Mouse (Mus musculus) megakaryocyte, embryonic 14.5 days (primary cell): ENCODE measurements around the gene Slc7a4.

Experiments
- FLI1 ChIP-seq: IDR thresholded peaks from 2 replicates; pipeline ENCODE4 v1.6.1; 2012; ENCODE audit warnings: low read length, inconsistent platforms, mixed read lengths
- GATA1 ChIP-seq: IDR thresholded peaks from 3 replicates; pipeline ENCODE4 v1.6.1; 2012; ENCODE audit warnings: mixed read lengths, low read length, inconsistent platforms, borderline replicate concordance

DNA sequence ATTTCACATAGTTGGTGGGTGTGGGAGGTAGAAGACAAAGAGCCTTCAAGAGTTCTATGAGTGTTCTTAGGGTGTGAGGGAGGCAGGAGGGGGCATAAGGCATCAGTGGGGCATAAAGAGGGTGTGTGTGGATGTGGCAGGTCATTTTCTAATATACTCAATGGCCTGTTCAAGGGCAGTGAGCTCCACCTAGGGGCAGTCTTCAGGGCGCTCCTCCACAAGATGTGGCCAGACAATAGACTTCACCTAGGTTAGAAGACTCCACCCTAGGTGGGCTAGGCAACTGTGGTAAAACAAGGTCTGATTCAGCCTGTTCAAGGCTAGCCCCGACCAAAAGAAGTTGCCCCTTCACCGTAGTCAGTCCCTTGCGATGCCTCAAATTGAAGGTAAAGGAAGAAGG, 50.7 kb downstream of the Slc7a4 start:
- TF ChIP-seq GATA1, result no peak
- no peak for TF ChIP-seq FLI1
